Mouse (Mus musculus) intestine, postnatal 0 days (tissue): ENCODE measurements around the gene Scn4a. TPM values are rescaled to one million over a fixed set of nuclear protein-coding genes. Genes with fewer than 3 reads are reported as not detected.

Source experiments
- ATAC-seq: fragments of 200-750 bp; cut with Nextera tagmentation; 2 replicates; pipeline ENCODE4 v1.8.0; 2017; ENCODE audit warnings: mild to moderate bottlenecking, moderate TSS enrichment, moderate library complexity
- H3K27ac ChIP-seq: fragments of 300-500 bp; sonication (generic); 2 replicates; pipeline ENCODE4 v1.5.1; 2014; ENCODE audit warnings: mild to moderate bottlenecking, low read depth, low read length, moderate library complexity
- H3K27me3 ChIP-seq: fragments of 300-500 bp; sonication (generic); replicated peaks from 2 replicates; pipeline ENCODE4 v1.6.1; 2014; ENCODE audit warnings: low read length, mixed read lengths; ENCODE audit not compliant: control insufficient read depth, insufficient read depth
- H3K36me3 ChIP-seq: fragments of 300-500 bp; sonication (generic); 2 replicates; pipeline ENCODE4 v1.6.1; 2014; ENCODE audit warnings: mild to moderate bottlenecking, moderate library complexity; ENCODE audit not compliant: control insufficient read depth, insufficient read depth
- H3K4me1 ChIP-seq: fragments of 300-500 bp; sonication (generic); replicated peaks from 2 replicates; pipeline ENCODE4 v1.6.1; 2014; ENCODE audit warnings: antibody characterized with exemption, low read length, mixed read lengths; ENCODE audit not compliant: control insufficient read depth, insufficient read depth
- H3K4me2 ChIP-seq: fragments of 300-500 bp; sonication (generic); replicated peaks from 2 replicates; pipeline ENCODE4 v1.6.1; 2014; ENCODE audit warnings: low read depth, mild to moderate bottlenecking, moderate library complexity
- H3K4me3 ChIP-seq: fragments of 300-500 bp; sonication (generic); 2 replicates; pipeline ENCODE4 v1.5.1; 2014; ENCODE audit warnings: low read depth, low read length
- H3K9ac ChIP-seq: fragments of 300-500 bp; sonication (generic); 2 replicates; pipeline ENCODE4 v1.6.1; 2014; ENCODE audit warnings: mild to moderate bottlenecking, low read depth, low read length
- H3K9me3 ChIP-seq: fragments of 300-500 bp; sonication (generic); 2 replicates; pipeline ENCODE4 v1.6.1; 2016; ENCODE audit warnings: mixed run types; ENCODE audit not compliant: control insufficient read depth
- CTCF ChIP-seq: sonication (generic); IDR thresholded peaks from 2 replicates; pipeline ENCODE4 v1.5.1; 2016; ENCODE audit warnings: low read depth, mild to moderate bottlenecking, control low read depth, antibody characterized with exemption, moderate library complexity
- WGBS: fragments of 180-500 bp; shearing (Covaris S2); extraction: QIAGEN DNeasy Blood & Tissue Kit; methylation state at CpG from one replicate; pipeline ENCODE4 v1.1.7; 2014; 5-methylcytosine and 5-hydroxymethylcytosine counted together
- polyA plus RNA-seq: library from polyadenylated mRNA; unstranded; fragments of >200 nt; fragmentation: Nextera tagmentation; extraction: Ambion mirVana; gene quantifications from 2 replicates; pipeline ENCODE4 v1.2.1, GENCODE M21; 2015

Gene Scn4a
- polyA plus RNA-seq, 1 experiment from 2014 or later: 0.01 TPM

DNA sequence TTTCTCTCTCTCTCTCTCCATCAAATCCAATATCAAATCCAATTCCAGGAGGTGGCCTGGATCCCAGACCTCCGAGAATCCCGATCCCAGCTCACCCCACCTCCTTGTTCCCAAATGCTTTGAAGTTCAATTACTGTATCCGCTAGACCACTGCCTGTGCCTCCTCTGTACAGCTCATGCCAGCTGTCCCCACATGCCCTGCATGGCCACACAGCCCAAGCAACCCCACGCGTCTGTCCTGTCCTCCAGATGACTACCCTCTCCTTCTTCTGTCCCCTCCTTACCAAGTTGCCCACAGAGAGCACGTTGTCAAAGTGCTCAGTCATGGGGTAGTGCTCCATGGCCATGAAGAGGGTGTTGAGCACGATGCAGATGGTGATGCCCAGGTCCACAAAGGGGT, 14.2 kb downstream of the Scn4a start:
- Histone ChIP-seq H3K36me3 (no peaks in the 10 kb centered on the region), H3K4me3 (no peak overlapping the region), H3K27me3 (no peaks in the 10 kb centered on the region), H3K9ac (no peak overlapping the region), H3K27ac (no peak overlapping the region), H3K4me1 (no peaks in the 10 kb centered on the region), H3K4me2 (no peak overlapping the region), H3K9me3 (no peaks in the 10 kb centered on the region)
- 78% methylated on average over 7 of the region's 7 CpGs for WGBS
- no peak for TF ChIP-seq CTCF
- no peak for ATAC-seq

DNA sequence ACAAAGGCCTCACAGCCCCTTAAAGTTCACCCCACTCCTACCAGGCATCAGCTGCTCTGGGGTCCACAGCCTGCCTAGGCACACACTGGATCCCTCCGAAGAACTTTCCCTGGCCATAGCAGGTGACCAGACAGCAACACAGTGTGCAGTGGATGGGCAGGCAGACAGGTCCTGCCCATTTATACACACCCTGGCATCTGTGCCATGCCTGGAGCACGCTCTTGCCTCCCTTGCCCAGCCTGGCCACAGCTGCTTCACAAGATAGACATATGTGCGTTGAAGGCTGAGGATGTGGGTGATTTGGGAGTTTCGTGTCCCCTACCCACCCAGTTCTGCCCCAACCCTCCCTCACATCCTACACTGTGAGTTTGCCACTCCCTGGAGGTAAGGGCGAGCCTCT, 15.1 kb downstream of the Scn4a start:
- H3K4me3 ChIP-seq: no peak overlapping the region
- TF ChIP-seq CTCF: no peak
- H3K4me2 ChIP-seq: no peak overlapping the region
- WGBS: 86% methylated on average over 5 of the region's 5 CpGs
- H3K36me3 ChIP-seq: no peaks in the 10 kb centered on the region
- no peak for ATAC-seq
- no peak overlapping the region for H3K27ac ChIP-seq
- no peak overlapping the region for H3K9ac ChIP-seq
- H3K27me3 ChIP-seq: no peaks in the 10 kb centered on the region
- H3K4me1 ChIP-seq: no peaks in the 10 kb centered on the region
- no peaks in the 10 kb centered on the region for H3K9me3 ChIP-seq

- Histone ChIP-seq H3K4me1 (no peaks in the 10 kb centered on the region), H3K9me3 (no peaks in the 10 kb centered on the region), H3K9ac (no peak overlapping the region), H3K27me3 (no peaks in the 10 kb centered on the region), H3K4me3 (no peak overlapping the region), H3K4me2 (no peak overlapping the region), H3K36me3 (no peaks in the 10 kb centered on the region), H3K27ac (no peak overlapping the region)
- no peak for TF ChIP-seq CTCF
- 4% methylated on average over 2 of the region's 2 CpGs for WGBS
- no peak for ATAC-seq
Measured at GRCm38 (mm10) chr11:106334066-106334465, 19.0 kb downstream of the Scn4a start.

- Histone ChIP-seq H3K36me3 (no peaks in the 10 kb centered on the region), H3K9me3 (no peaks in the 10 kb centered on the region), H3K27ac (no peak overlapping the region), H3K4me3 (no peak overlapping the region), H3K27me3 (no peaks in the 10 kb centered on the region), H3K9ac (no peak overlapping the region), H3K4me2 (no peak overlapping the region), H3K4me1 (no peaks in the 10 kb centered on the region)
- ATAC-seq: no peak
- TF ChIP-seq CTCF: no peak
- WGBS: 43% methylated on average over 4 of the region's 4 CpGs
Measured at GRCm38 (mm10) chr11:106332458-106332857, 20.6 kb downstream of the Scn4a start.

- Histone ChIP-seq H3K4me2 (no peak overlapping the region), H3K9me3 (no peaks in the 10 kb centered on the region), H3K27ac (no peak overlapping the region), H3K36me3 (no peaks in the 10 kb centered on the region), H3K9ac (no peak overlapping the region), H3K4me3 (no peak overlapping the region), H3K4me1 (no peaks in the 10 kb centered on the region), H3K27me3 (no peaks in the 10 kb centered on the region)
- no peak for ATAC-seq
- TF ChIP-seq CTCF: peak; percentile 71
- WGBS: 47% methylated on average over 7 of the region's 7 CpGs
Measured at GRCm38 (mm10) chr11:106329682-106330081, 23.4 kb downstream of the Scn4a start.

DNA sequence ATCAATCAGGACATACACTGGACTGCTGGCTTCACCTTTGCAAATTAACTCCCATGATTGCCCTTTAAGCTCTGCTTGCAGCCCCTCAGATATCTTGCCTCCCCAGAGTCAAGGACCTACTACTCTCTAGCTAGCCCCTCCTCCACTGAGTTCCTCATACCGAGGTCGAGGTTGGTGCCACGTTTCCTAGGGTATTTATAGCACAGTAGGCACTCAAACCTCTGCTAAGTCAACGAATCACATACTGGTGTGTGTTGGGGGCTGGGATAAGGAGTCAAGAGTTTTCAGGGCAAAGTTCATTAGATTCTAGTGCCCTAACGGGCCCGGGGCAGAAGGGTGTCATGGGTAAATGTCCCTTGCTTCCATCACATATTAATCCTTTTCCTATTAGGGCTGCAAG, 24.0 kb downstream of the Scn4a start:
- no peaks in the 10 kb centered on the region for H3K27me3 ChIP-seq
- no peaks in the 10 kb centered on the region for H3K4me1 ChIP-seq
- peak; percentile 15; the same call in 1 of the 2 replicates for ATAC-seq
- WGBS: 28% methylated on average over 6 of the region's 6 CpGs
- TF ChIP-seq CTCF: no peak
- H3K36me3 ChIP-seq: no peaks in the 10 kb centered on the region
- no peaks in the 10 kb centered on the region for H3K9me3 ChIP-seq
- H3K4me2 ChIP-seq: no peak overlapping the region
- no peak overlapping the region for H3K27ac ChIP-seq
- no peak overlapping the region for H3K9ac ChIP-seq
- no peak overlapping the region for H3K4me3 ChIP-seq

DNA sequence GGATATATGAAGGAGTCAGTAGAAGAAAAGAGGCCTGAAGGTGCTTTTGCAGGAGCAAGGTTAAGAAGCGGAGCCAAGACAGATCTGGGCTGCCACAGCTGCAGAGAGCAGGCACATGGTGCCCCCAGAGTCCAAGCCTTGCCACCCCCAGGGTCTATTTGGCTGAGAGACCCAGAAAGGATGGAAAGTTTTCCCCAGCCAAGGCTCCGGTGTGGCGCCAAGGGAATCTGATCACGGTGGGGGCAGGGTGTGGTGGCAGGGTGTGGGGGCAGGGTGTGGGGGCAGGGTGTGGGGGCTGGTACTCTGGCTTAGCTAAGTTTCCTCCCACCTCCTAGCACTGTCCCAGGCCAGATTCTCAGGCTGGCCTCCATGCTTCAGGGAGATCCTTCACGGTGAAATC, 24.6 kb downstream of the Scn4a start:
- no peaks in the 10 kb centered on the region for H3K27me3 ChIP-seq
- 55% methylated on average over 5 of the region's 5 CpGs for WGBS
- H3K4me3 ChIP-seq: no peak overlapping the region
- H3K36me3 ChIP-seq: no peaks in the 10 kb centered on the region
- no peak for TF ChIP-seq CTCF
- no peak overlapping the region for H3K27ac ChIP-seq
- H3K9ac ChIP-seq: no peak overlapping the region
- ATAC-seq: no peak
- H3K9me3 ChIP-seq: no peaks in the 10 kb centered on the region
- H3K4me1 ChIP-seq: no peaks in the 10 kb centered on the region
- no peak overlapping the region for H3K4me2 ChIP-seq
